Mouse (Mus musculus) limb, embryonic 15.5 days (tissue): ENCODE data around the gene Gm45713. TPM values are rescaled to one million over a fixed set of nuclear protein-coding genes. Genes with fewer than 3 reads are reported as not detected.

Source experiments
- ATAC-seq: fragments of 200-750 bp; cut with Nextera tagmentation; 2 replicates; pipeline ENCODE4 v1.8.0; 2017; ENCODE audit warnings: low read depth, moderate TSS enrichment; ENCODE audit not compliant: insufficient number of reproducible peaks, low FRiP score, low TSS enrichment
- H3K27ac ChIP-seq: fragments of 300-500 bp; sonication (generic); 2 replicates; pipeline ENCODE4 v1.5.1; 2015; ENCODE audit warnings: moderate library complexity, mild to moderate bottlenecking, inconsistent platforms
- H3K27me3 ChIP-seq: fragments of 300-500 bp; sonication (generic); 2 replicates; pipeline ENCODE4 v1.6.1; 2015; ENCODE audit warnings: inconsistent platforms
- H3K36me3 ChIP-seq: fragments of 300-500 bp; sonication (generic); 2 replicates; pipeline ENCODE4 v1.6.1; 2015; ENCODE audit warnings: inconsistent platforms
- H3K4me1 ChIP-seq: fragments of 300-500 bp; sonication (generic); 2 replicates; pipeline ENCODE4 v1.6.1; 2015; ENCODE audit warnings: inconsistent platforms
- H3K4me2 ChIP-seq: fragments of 300-500 bp; sonication (generic); 2 replicates; pipeline ENCODE4 v1.6.1; 2015; ENCODE audit warnings: mild to moderate bottlenecking, inconsistent platforms
- H3K4me3 ChIP-seq: fragments of 300-500 bp; sonication (generic); 2 replicates; pipeline ENCODE4 v1.5.1; 2015; ENCODE audit warnings: mild to moderate bottlenecking, inconsistent platforms
- H3K9ac ChIP-seq: fragments of 300-500 bp; sonication (generic); 2 replicates; pipeline ENCODE4 v1.6.1; 2015; ENCODE audit warnings: inconsistent platforms
- H3K9me3 ChIP-seq: fragments of 300-500 bp; sonication (generic); 2 replicates; pipeline ENCODE4 v1.6.1; 2016; ENCODE audit warnings: inconsistent platforms
- WGBS: fragments of 180-500 bp; shearing (Covaris S2); methylation state at CpG from one replicate; pipeline ENCODE4 v1.1.7; 2015; 5-methylcytosine and 5-hydroxymethylcytosine counted together
- polyA plus RNA-seq: library from polyadenylated mRNA; unstranded; fragments of >200 nt; fragmentation: Nextera tagmentation; extraction: Ambion mirVana; gene quantifications from 2 replicates; pipeline ENCODE4 v1.2.1, GENCODE M21; 2015

The Gm45713 gene
- polyA plus RNA-seq, 1 experiment from 2014 or later, result not detected

- Histone ChIP-seq H3K9ac (peak overlapping the region; percentile 74), H3K9me3 (no peaks in the 10 kb centered on the region), H3K4me1 (peaks cover 34% of the 10 kb centered on the region), H3K27me3 (no peaks in the 10 kb centered on the region), H3K27ac (peak overlapping the region; percentile 93), H3K36me3 (peaks cover 33% of the 10 kb centered on the region), H3K4me3 (peak overlapping the region; percentile 61), H3K4me2 (peak overlapping the region; percentile 61)
- 0 out of 2 replicates have a peak, but pooled peaks have one; percentile 49 for ATAC-seq
- 8% methylated on average over 35 of the region's 35 CpGs for WGBS
Measured at GRCm38 (mm10) chr7:45091001-45091990, 44.7 kb downstream of the Gm45713 start.

- 69% methylated on average over 13 of the region's 13 CpGs for WGBS
- Histone ChIP-seq H3K36me3 (peaks cover 37% of the 10 kb centered on the region), H3K27ac (peak overlapping the region; percentile 93), H3K9me3 (no peaks in the 10 kb centered on the region), H3K27me3 (no peaks in the 10 kb centered on the region), H3K4me1 (peaks cover 34% of the 10 kb centered on the region), H3K4me2 (peak overlapping the region; percentile 61), H3K4me3 (peak overlapping the region; percentile 61), H3K9ac (0 out of 2 replicates have a peak overlapping the region, but pooled peaks have one; percentile 74)
- ATAC-seq, result no peak
Measured at GRCm38 (mm10) chr7:45090251-45090977, 45.6 kb downstream of the Gm45713 start.

GRCm38 (mm10) chr7:45088597-45088996, 47.4 kb downstream of the Gm45713 start:
- Histone ChIP-seq H3K4me2 (no peak overlapping the region), H3K9me3 (no peaks in the 10 kb centered on the region), H3K27me3 (no peaks in the 10 kb centered on the region), H3K4me3 (no peak overlapping the region), H3K9ac (no peak overlapping the region), H3K36me3 (peaks cover 54% of the 10 kb centered on the region), H3K4me1 (peaks cover 27% of the 10 kb centered on the region), H3K27ac (no peak overlapping the region)
- 93% methylated on average over 17 of the region's 17 CpGs for WGBS
- no peak for ATAC-seq

GRCm38 (mm10) chr7:45086084-45086483, 49.9 kb downstream of the Gm45713 start:
- no peak overlapping the region for H3K4me3 ChIP-seq
- H3K9me3 ChIP-seq, result no peaks in the 10 kb centered on the region
- H3K36me3 ChIP-seq, result peaks cover 68% of the 10 kb centered on the region
- H3K27ac ChIP-seq, result no peak overlapping the region
- H3K27me3 ChIP-seq, result no peaks in the 10 kb centered on the region
- no peak for ATAC-seq
- peaks cover 30% of the 10 kb centered on the region for H3K4me1 ChIP-seq
- WGBS, result 83% methylated on average over 4 of the region's 4 CpGs
- H3K4me2 ChIP-seq, result no peak overlapping the region
- H3K9ac ChIP-seq, result no peak overlapping the region

GRCm38 (mm10) chr7:45083300-45083890, 52.6 kb downstream of the Gm45713 start:
- Histone ChIP-seq H3K4me2 (no peak overlapping the region), H3K27ac (peak overlapping the region; percentile 73), H3K4me1 (peaks cover 24% of the 10 kb centered on the region), H3K27me3 (no peaks in the 10 kb centered on the region), H3K4me3 (no peak overlapping the region), H3K9me3 (no peaks in the 10 kb centered on the region), H3K9ac (no peak overlapping the region), H3K36me3 (peaks cover 63% of the 10 kb centered on the region)
- WGBS, result 76% methylated on average over 22 of the region's 22 CpGs
- no peak for ATAC-seq

GRCm38 (mm10) chr7:45082401-45083299, 53.4 kb downstream of the Gm45713 start:
- peak; percentile 32; the same call in 1 of the 2 replicates for ATAC-seq
- 0 out of 2 replicates have a peak overlapping the region, but pooled peaks have one; percentile 1 for H3K4me2 ChIP-seq
- 61% methylated on average over 25 of the region's 25 CpGs for WGBS

GRCm38 (mm10) chr7:45081016-45081415, 55.0 kb downstream of the Gm45713 start:
- no peak; the same call in 1 of the 2 replicates for ATAC-seq
- Histone ChIP-seq H3K9ac (no peak overlapping the region), H3K4me1 (peaks cover 23% of the 10 kb centered on the region), H3K27ac (peak overlapping the region; percentile 51; the same call in 1 of the 2 replicates), H3K4me3 (no peak overlapping the region), H3K4me2 (no peak overlapping the region), H3K9me3 (no peaks in the 10 kb centered on the region), H3K27me3 (no peaks in the 10 kb centered on the region), H3K36me3 (peaks cover 59% of the 10 kb centered on the region)
- 44% methylated on average over 5 of the region's 5 CpGs for WGBS

More at GRCm38 (mm10) chr7:45082401-45083299, 53.4 kb downstream of the Gm45713 start:
- Histone ChIP-seq H3K4me1 (peaks cover 23% of the 10 kb centered on the region), H3K9me3 (no peaks in the 10 kb centered on the region), H3K9ac (no peak overlapping the region), H3K4me3 (no peak overlapping the region), H3K27me3 (no peaks in the 10 kb centered on the region), H3K36me3 (peaks cover 59% of the 10 kb centered on the region), H3K27ac (peak overlapping the region; percentile 73)

GRCm38 (mm10) chr7:45079856-45080255, 56.2 kb downstream of the Gm45713 start:
- H3K4me1 ChIP-seq, result peaks cover 23% of the 10 kb centered on the region
- WGBS, result 0% methylated on average over 10 of the region's 10 CpGs
- no peak overlapping the region for H3K27ac ChIP-seq
- no peaks in the 10 kb centered on the region for H3K9me3 ChIP-seq
- H3K36me3 ChIP-seq, result peaks cover 60% of the 10 kb centered on the region
- no peaks in the 10 kb centered on the region for H3K27me3 ChIP-seq
- no peak overlapping the region for H3K4me2 ChIP-seq
- H3K4me3 ChIP-seq, result no peak overlapping the region
- no peak for ATAC-seq
- no peak overlapping the region for H3K9ac ChIP-seq

GRCm38 (mm10) chr7:45078513-45078912, 57.5 kb downstream of the Gm45713 start:
- no peak overlapping the region for H3K27ac ChIP-seq
- no peak overlapping the region for H3K9ac ChIP-seq
- no peak for ATAC-seq
- peaks cover 23% of the 10 kb centered on the region for H3K4me1 ChIP-seq
- H3K36me3 ChIP-seq, result peaks cover 61% of the 10 kb centered on the region
- WGBS, result 37% methylated on average over 9 of the region's 9 CpGs
- H3K27me3 ChIP-seq, result no peaks in the 10 kb centered on the region
- no peaks in the 10 kb centered on the region for H3K9me3 ChIP-seq
- H3K4me2 ChIP-seq, result no peak overlapping the region
- H3K4me3 ChIP-seq, result no peak overlapping the region

GRCm38 (mm10) chr7:45077829-45078228, 58.2 kb downstream of the Gm45713 start:
- Histone ChIP-seq H3K4me1 (peaks cover 18% of the 10 kb centered on the region), H3K4me2 (no peak overlapping the region), H3K9me3 (no peaks in the 10 kb centered on the region), H3K9ac (no peak overlapping the region), H3K27me3 (no peaks in the 10 kb centered on the region), H3K27ac (no peak overlapping the region), H3K36me3 (peaks cover 57% of the 10 kb centered on the region), H3K4me3 (no peak overlapping the region)
- WGBS, result 90% methylated on average over 2 of the region's 2 CpGs
- ATAC-seq, result no peak

- no peak for ATAC-seq
- H3K36me3 ChIP-seq, result peaks cover 52% of the 10 kb centered on the region
Measured at GRCm38 (mm10) chr7:45077322-45077721, 58.7 kb downstream of the Gm45713 start.

More at GRCm38 (mm10) chr7:45077322-45077721, 58.7 kb downstream of the Gm45713 start:
- WGBS, result 69% methylated on average over 14 of the region's 14 CpGs
- no peak overlapping the region for H3K27ac ChIP-seq
- no peak overlapping the region for H3K4me3 ChIP-seq
- H3K4me1 ChIP-seq, result peaks cover 13% of the 10 kb centered on the region
- H3K4me2 ChIP-seq, result no peak overlapping the region
- H3K9me3 ChIP-seq, result no peaks in the 10 kb centered on the region
- H3K27me3 ChIP-seq, result no peaks in the 10 kb centered on the region
- no peak overlapping the region for H3K9ac ChIP-seq
